Mouse (Mus musculus): ENCODE data around the gene Olfr1123. TPM values are rescaled to one million over a fixed set of nuclear protein-coding genes. Genes with fewer than 3 reads are reported as not detected.

Olfr1123 gene
- polyA plus RNA-seq, 1 experiment from 2014 or later: not detected

Other genes starting within 250 kb of the Olfr1123 start
- not detected in 2 replicates for gene Olfr1112, start 228.8 kb upstream of the Olfr1123 start, polyA plus RNA-seq (2015; fragmentation: Nextera tagmentation; extraction: Ambion mirVana)
- gene Olfr1113, start 207.7 kb upstream of the Olfr1123 start, polyA plus RNA-seq (2015; fragmentation: Nextera tagmentation; extraction: Ambion mirVana): not detected in 2 replicates
- not detected in 2 replicates for gene Olfr1115, start 168.6 kb upstream of the Olfr1123 start, polyA plus RNA-seq (2015; fragmentation: Nextera tagmentation; extraction: Ambion mirVana)
- gene Olfr1116, start 149.1 kb upstream of the Olfr1123 start, polyA plus RNA-seq (2015; fragmentation: Nextera tagmentation; extraction: Ambion mirVana): not detected in 2 replicates
- gene Olfr1118, start 109.1 kb upstream of the Olfr1123 start, polyA plus RNA-seq (2015; fragmentation: Nextera tagmentation; extraction: Ambion mirVana): not detected in 2 replicates
- gene Olfr1120, start 61.8 kb upstream of the Olfr1123 start, polyA plus RNA-seq (2015; fragmentation: Nextera tagmentation; extraction: Ambion mirVana): not detected in 2 replicates
- gene Olfr1121, start 46.7 kb upstream of the Olfr1123 start, polyA plus RNA-seq (2015; fragmentation: Nextera tagmentation; extraction: Ambion mirVana): not detected in 2 replicates
- gene Olfr1122, start 30.8 kb upstream of the Olfr1123 start, polyA plus RNA-seq (2015; fragmentation: Nextera tagmentation; extraction: Ambion mirVana): not detected in 2 replicates
- gene Olfr1124, start 13.6 kb downstream of the Olfr1123 start, polyA plus RNA-seq (2015; fragmentation: Nextera tagmentation; extraction: Ambion mirVana): 0.05 and 0.13 TPM in 2 replicates
- gene Olfr1126, start 37.3 kb downstream of the Olfr1123 start, polyA plus RNA-seq (2015; fragmentation: Nextera tagmentation; extraction: Ambion mirVana): not detected in 2 replicates
- not detected in 2 replicates for gene Pramel7, start 80.5 kb downstream of the Olfr1123 start, polyA plus RNA-seq (2015; fragmentation: Nextera tagmentation; extraction: Ambion mirVana)
- not detected in 2 replicates for gene Pramel6, start 89.9 kb downstream of the Olfr1123 start, polyA plus RNA-seq (2015; fragmentation: Nextera tagmentation; extraction: Ambion mirVana)
- gene Olfr153, start 115.2 kb downstream of the Olfr1123 start, polyA plus RNA-seq (2015; fragmentation: Nextera tagmentation; extraction: Ambion mirVana): not detected in 2 replicates
- not detected in 2 replicates for gene Olfr1128, start 128.9 kb downstream of the Olfr1123 start, polyA plus RNA-seq (2015; fragmentation: Nextera tagmentation; extraction: Ambion mirVana)
- gene Olfr1129, start 157.3 kb downstream of the Olfr1123 start, polyA plus RNA-seq (2015; fragmentation: Nextera tagmentation; extraction: Ambion mirVana): not detected in 2 replicates
- gene Olfr1130, start 189.6 kb downstream of the Olfr1123 start, polyA plus RNA-seq (2015; fragmentation: Nextera tagmentation; extraction: Ambion mirVana): not detected in 2 replicates
- not detected in 2 replicates for gene Olfr1131, start 210.5 kb downstream of the Olfr1123 start, polyA plus RNA-seq (2015; fragmentation: Nextera tagmentation; extraction: Ambion mirVana)
- not detected in 2 replicates for gene Olfr1132, start 220.9 kb downstream of the Olfr1123 start, polyA plus RNA-seq (2015; fragmentation: Nextera tagmentation; extraction: Ambion mirVana)
- not detected in 2 replicates for gene Olfr1133, start 230.7 kb downstream of the Olfr1123 start, polyA plus RNA-seq (2015; fragmentation: Nextera tagmentation; extraction: Ambion mirVana)
- not detected in 2 replicates for gene Olfr1134, start 241.8 kb downstream of the Olfr1123 start, polyA plus RNA-seq (2015; fragmentation: Nextera tagmentation; extraction: Ambion mirVana)

Measured in limb, embryonic 13.5 days (tissue).